Mouse (Mus musculus) embryonic facial prominence, embryonic 12.5 days (tissue): ENCODE results near the gene Cnnm4. TPM values are rescaled to one million over a fixed set of nuclear protein-coding genes. Genes with fewer than 3 reads are reported as not detected.

ENCODE experiments used
- ATAC-seq: fragments of 200-750 bp; cut with Nextera tagmentation; 2 replicates; pipeline ENCODE4 v1.8.0; 2017; ENCODE audit not compliant: insufficient number of reproducible peaks, insufficient read depth, low FRiP score, low TSS enrichment
- H3K27ac ChIP-seq: fragments of 300-500 bp; sonication (generic); 2 replicates; pipeline ENCODE4 v1.5.1; 2016; ENCODE audit warnings: mild to moderate bottlenecking
- H3K27me3 ChIP-seq: fragments of 300-500 bp; sonication (generic); 2 replicates; pipeline ENCODE4 v1.6.1; 2016; ENCODE audit warnings: mild to moderate bottlenecking, moderate library complexity
- H3K36me3 ChIP-seq: fragments of 300-500 bp; sonication (generic); 2 replicates; pipeline ENCODE4 v1.6.1; 2016; ENCODE audit warnings: mild to moderate bottlenecking
- H3K4me1 ChIP-seq: fragments of 300-500 bp; sonication (generic); 2 replicates; pipeline ENCODE4 v1.6.1; 2016
- H3K4me2 ChIP-seq: fragments of 300-500 bp; sonication (generic); replicated peaks from 2 replicates; pipeline ENCODE4 v1.6.1; 2016; ENCODE audit warnings: mild to moderate bottlenecking, moderate library complexity
- H3K4me3 ChIP-seq: fragments of 300-500 bp; sonication (generic); 2 replicates; pipeline ENCODE4 v1.5.1; 2016; ENCODE audit warnings: mild to moderate bottlenecking
- H3K9ac ChIP-seq: fragments of 300-500 bp; sonication (generic); 2 replicates; pipeline ENCODE4 v1.6.1; 2016; ENCODE audit warnings: mild to moderate bottlenecking, moderate library complexity
- H3K9me3 ChIP-seq: fragments of 300-500 bp; sonication (generic); 2 replicates; pipeline ENCODE4 v1.6.1; 2016; ENCODE audit warnings: mild to moderate bottlenecking, moderate library complexity
- WGBS: fragments of 180-500 bp; shearing (Covaris S2); methylation state at CpG from one replicate; pipeline ENCODE4 v1.1.7; 2016; 5-methylcytosine and 5-hydroxymethylcytosine counted together
- polyA plus RNA-seq: library from polyadenylated mRNA; unstranded; fragments of >200 nt; fragmentation: Nextera tagmentation; extraction: Ambion mirVana; gene quantifications from 2 replicates; pipeline ENCODE4 v1.2.1, GENCODE M21; 2016

The Cnnm4 gene
- polyA plus RNA-seq, 1 experiment from 2014 or later: 15.3 TPM

DNA sequence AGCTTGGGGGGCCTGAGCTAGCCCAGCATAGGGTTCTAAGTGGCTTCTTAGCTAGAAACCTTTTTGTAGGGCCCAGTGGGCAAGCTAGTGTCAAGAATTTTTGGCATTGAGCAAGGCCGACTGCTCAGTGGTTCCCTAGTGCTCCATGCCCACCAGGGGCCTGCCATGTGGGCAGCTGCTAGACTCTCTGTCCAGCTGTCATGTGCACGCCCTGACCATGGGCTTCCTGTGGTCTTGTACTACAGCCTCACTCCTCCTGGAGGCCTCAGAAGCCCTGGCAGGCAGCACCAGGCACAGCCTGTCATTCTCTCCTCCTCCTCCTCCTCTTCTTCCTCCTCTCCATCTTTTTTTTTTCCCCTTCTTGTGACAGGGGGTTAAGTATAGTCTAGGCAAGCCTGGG lies 25.9 kb downstream of the Cnnm4 start:
- WGBS: 77% methylated on average over 2 of the region's 2 CpGs
- H3K9ac ChIP-seq: no peak overlapping the region

GRCm38 (mm10) chr1:36501261-36501660 lies 29.8 kb downstream of the Cnnm4 start:
- Histone ChIP-seq H3K4me2 (no peak overlapping the region), H3K4me1 (no peaks in the 10 kb centered on the region), H3K4me3 (no peak overlapping the region), H3K9me3 (no peaks in the 10 kb centered on the region), H3K27ac (no peak overlapping the region), H3K36me3 (peaks cover 28% of the 10 kb centered on the region), H3K27me3 (no peaks in the 10 kb centered on the region), H3K9ac (no peak overlapping the region)
- 5% methylated on average over 3 of the region's 3 CpGs for WGBS
- no peak for ATAC-seq

More for the DNA sequence above, 25.9 kb downstream of the Cnnm4 start:
- Histone ChIP-seq H3K4me1 (peaks cover 8% of the 10 kb centered on the region), H3K4me3 (no peak overlapping the region), H3K27ac (no peak overlapping the region), H3K27me3 (no peaks in the 10 kb centered on the region), H3K9me3 (no peaks in the 10 kb centered on the region), H3K36me3 (peaks cover 20% of the 10 kb centered on the region), H3K4me2 (no peak overlapping the region)
- ATAC-seq: no peak

DNA sequence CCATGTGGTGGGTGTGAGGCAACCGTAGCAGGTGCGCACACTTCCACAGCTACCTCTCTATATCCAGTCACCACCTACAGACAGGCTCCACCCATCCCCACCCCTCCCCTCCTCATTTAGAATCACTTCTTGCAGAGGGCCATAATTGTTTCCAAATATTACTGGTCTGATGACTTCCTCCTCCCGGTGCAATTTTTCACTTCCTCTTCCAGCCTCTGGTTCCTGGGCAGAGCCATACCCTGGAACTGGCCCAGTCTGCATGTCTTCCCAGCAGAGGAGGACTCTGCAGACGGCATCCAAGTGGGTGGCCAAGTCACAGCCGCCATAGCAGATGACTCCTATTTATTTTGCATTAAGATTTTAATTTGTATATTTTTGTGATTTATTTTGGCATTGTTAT lies 36.8 kb downstream of the Cnnm4 start:
- no peak for ATAC-seq

DNA sequence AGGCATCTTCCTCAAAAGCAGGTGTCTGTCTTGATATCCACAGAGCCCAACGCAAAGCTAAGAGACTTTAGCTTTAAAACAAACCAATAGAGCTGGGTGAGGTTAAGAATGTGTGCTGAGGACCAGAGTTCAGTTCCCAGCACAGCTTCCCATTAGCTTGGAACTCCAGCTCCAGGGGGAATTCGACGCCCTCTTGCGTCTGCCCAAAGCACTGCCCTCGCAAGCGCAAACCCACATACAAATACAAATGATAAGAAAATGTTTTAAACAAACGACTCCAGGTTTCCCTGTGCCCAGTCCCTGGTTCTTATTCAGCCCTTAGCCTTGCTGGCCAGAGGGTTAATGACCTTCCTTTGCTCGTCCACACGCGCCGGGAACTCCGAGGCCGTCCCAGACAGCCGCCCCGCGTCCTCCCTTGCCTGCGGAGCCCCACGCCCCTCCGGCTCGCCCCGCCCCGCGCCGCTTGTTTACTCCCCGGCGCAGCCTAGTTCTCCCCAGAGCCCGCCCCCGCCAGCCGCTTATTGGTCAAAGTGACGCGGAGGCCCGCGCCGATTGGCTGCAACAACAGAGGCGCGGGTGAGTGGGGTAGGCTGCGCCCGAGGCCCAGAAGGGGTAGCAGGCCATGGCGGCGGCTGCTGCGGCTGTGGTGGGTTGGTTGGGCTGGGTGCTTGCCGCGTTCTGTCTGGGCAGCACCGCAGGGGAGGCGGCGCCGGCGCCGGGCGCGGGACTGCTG lies 40.0 kb downstream of the Cnnm4 start, which contains the start of gene Cnnm3:
Cnnm3 (plus strand) TSS at position 579 of the 733 bp plus-strand sequence.
- H3K27ac ChIP-seq: peak within 1 kb of the TSS; percentile 99
- peak within 1 kb of the TSS; percentile 84 for H3K4me2 ChIP-seq
- peak within 1 kb of the TSS; percentile 87 for H3K9ac ChIP-seq
- H3K4me3 ChIP-seq: peak within 1 kb of the TSS; percentile 94
- WGBS: 1% methylated on average over 42 of the region's 51 CpGs
- peaks cover 19% of the 10 kb centered on the region for H3K4me1 ChIP-seq
- H3K36me3 ChIP-seq: peaks cover 23% of the 10 kb centered on the region
- ATAC-seq: peak; percentile 99
- H3K27me3 ChIP-seq: no peaks in the 10 kb centered on the region
- H3K9me3 ChIP-seq: no peaks in the 10 kb centered on the region

More for the DNA sequence above, 36.8 kb downstream of the Cnnm4 start:
- peaks cover 24% of the 10 kb centered on the region for H3K36me3 ChIP-seq
- H3K4me2 ChIP-seq: no peak overlapping the region
- peaks cover under 1% of the 10 kb centered on the region; the same call in 1 of the 2 replicates for H3K4me1 ChIP-seq
- H3K9ac ChIP-seq: no peak overlapping the region
- 73% methylated on average over 5 of the region's 5 CpGs for WGBS
- H3K27me3 ChIP-seq: no peaks in the 10 kb centered on the region
- no peak overlapping the region for H3K27ac ChIP-seq
- no peaks in the 10 kb centered on the region for H3K9me3 ChIP-seq
- H3K4me3 ChIP-seq: no peak overlapping the region

- H3K4me2 ChIP-seq: peak overlapping the region; percentile 84
- no peaks in the 10 kb centered on the region for H3K9me3 ChIP-seq
- H3K4me1 ChIP-seq: peaks cover 19% of the 10 kb centered on the region
- peak; percentile 69 for ATAC-seq
- peaks cover 19% of the 10 kb centered on the region; the same call in 1 of the 2 replicates for H3K36me3 ChIP-seq
- under 1% methylated on average over 120 of the region's 126 CpGs for WGBS
- H3K27me3 ChIP-seq: no peaks in the 10 kb centered on the region
- peak overlapping the region; percentile 87 for H3K9ac ChIP-seq
- peak overlapping the region; percentile 99 for H3K27ac ChIP-seq
- H3K4me3 ChIP-seq: peak overlapping the region; percentile 94
Observed at GRCm38 (mm10) chr1:36512089-36512965, 40.9 kb downstream of the Cnnm4 start.

DNA sequence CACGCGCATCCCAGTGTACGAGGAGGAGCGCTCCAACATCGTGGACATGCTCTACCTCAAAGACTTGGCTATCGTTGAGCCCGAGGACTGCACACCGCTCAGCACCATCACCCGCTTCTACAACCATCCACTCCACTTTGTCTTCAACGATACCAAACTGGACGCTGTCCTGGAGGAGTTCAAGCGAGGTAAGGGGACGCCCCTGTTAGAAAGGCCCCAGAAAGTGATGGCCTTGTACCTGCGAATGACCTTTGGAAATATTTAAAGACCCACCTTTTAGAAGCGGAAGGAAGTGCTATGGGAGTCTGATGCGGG lies 41.5 kb downstream of the Cnnm4 start:
- no peaks in the 10 kb centered on the region for H3K9me3 ChIP-seq
- H3K4me1 ChIP-seq: peaks cover 19% of the 10 kb centered on the region
- 0 out of 2 replicates have a peak, but pooled peaks cover 16% of the 10 kb centered on the region for H3K36me3 ChIP-seq
- H3K9ac ChIP-seq: peak overlapping the region; percentile 87
- WGBS: 1% methylated on average over 16 of the region's 16 CpGs
- no peak for ATAC-seq
- H3K4me3 ChIP-seq: peak overlapping the region; percentile 94
- no peaks in the 10 kb centered on the region for H3K27me3 ChIP-seq
- H3K27ac ChIP-seq: no peak overlapping the region
- peak overlapping the region; percentile 84 for H3K4me2 ChIP-seq

DNA sequence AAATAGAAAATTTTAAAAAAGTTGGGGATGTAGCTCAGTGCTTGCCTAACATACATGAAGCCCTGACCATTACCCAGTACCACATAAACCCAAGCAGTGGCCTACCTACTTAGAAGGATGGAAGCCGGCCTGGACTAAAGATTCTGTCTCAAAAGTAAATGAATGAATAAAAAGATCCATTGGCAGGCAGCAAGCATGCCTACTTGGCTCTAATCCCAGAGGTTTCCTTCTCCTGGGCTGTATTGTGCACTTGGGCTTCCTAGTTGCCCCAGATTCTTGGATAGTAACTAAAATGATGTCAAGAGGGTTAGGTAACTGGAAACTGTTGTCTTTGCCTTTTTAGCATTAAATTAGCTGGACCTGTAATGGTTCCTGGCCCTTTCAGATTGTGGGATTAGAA lies 41.9 kb downstream of the Cnnm4 start:
- Histone ChIP-seq H3K4me3 (peak overlapping the region; percentile 94), H3K4me2 (peak overlapping the region; percentile 84), H3K9me3 (no peaks in the 10 kb centered on the region), H3K27ac (no peak overlapping the region), H3K9ac (peak overlapping the region; percentile 87), H3K27me3 (no peaks in the 10 kb centered on the region), H3K4me1 (peaks cover 19% of the 10 kb centered on the region), H3K36me3 (0 out of 2 replicates have a peak, but pooled peaks cover 15% of the 10 kb centered on the region)
- no peak for ATAC-seq
- WGBS: 5% methylated on average over 1 of the region's 1 CpGs

- H3K4me3 ChIP-seq: peak overlapping the region; percentile 94
- WGBS: 38% methylated on average over 2 of the region's 2 CpGs
- peaks cover 19% of the 10 kb centered on the region for H3K4me1 ChIP-seq
- H3K27ac ChIP-seq: no peak overlapping the region
- H3K9me3 ChIP-seq: no peaks in the 10 kb centered on the region
- H3K9ac ChIP-seq: no peak overlapping the region
- no peak for ATAC-seq
- H3K36me3 ChIP-seq: 0 out of 2 replicates have a peak, but pooled peaks cover 15% of the 10 kb centered on the region
- H3K27me3 ChIP-seq: no peaks in the 10 kb centered on the region
- peak overlapping the region; percentile 84 for H3K4me2 ChIP-seq
Observed at GRCm38 (mm10) chr1:36513718-36514117, 42.3 kb downstream of the Cnnm4 start.

DNA sequence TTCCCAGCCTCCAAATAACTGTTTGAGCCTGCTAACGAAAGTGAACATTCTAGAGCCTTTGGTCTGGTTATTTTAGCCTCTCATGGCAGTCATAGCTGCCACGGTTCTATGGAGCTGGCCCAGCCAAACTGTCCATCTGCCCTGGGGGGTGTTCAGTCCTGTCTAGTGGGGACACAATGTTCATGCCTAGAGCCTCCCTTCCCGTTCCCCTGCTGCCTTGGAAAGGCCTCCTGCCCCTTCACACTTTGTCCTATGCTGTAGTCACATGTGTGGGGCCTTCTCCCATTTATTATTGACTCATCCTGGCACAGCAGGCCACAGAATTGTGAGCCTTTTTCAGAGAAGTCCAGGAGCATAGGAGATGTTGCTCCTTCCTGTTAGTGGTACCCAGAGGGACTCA lies 46.8 kb downstream of the Cnnm4 start:
- Histone ChIP-seq H3K36me3 (peaks cover 52% of the 10 kb centered on the region), H3K27ac (no peak overlapping the region), H3K4me2 (no peak overlapping the region), H3K9me3 (no peaks in the 10 kb centered on the region), H3K4me1 (peaks cover 18% of the 10 kb centered on the region), H3K4me3 (no peak overlapping the region), H3K9ac (no peak overlapping the region), H3K27me3 (no peaks in the 10 kb centered on the region)
- ATAC-seq: no peak
- WGBS: 82% methylated on average over 3 of the region's 3 CpGs

- H3K4me3 ChIP-seq: no peak overlapping the region
- H3K36me3 ChIP-seq: peaks cover 61% of the 10 kb centered on the region
Observed at GRCm38 (mm10) chr1:36519626-36520025, 48.2 kb downstream of the Cnnm4 start.

DNA sequence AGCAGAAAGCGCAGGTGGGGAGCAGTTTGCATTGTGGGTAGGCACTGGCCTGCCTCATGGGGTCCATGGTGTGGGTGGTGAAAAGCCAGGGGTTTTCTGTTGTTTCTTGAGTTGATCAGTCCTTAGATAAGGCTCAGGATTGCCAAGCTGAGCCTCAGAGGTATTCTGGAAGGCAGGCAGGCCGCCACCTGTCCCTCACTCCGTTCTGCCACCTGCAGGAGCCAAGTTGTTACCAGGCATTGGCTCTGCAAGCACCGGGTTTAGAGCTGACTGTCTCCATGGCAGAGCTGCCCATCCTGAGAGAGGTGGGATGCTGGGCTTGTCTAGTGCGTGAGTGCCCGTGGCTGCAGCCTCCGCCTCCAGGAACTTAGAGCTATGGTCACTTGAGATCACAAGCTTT lies 50.8 kb downstream of the Cnnm4 start:
- Histone ChIP-seq H3K36me3 (peaks cover 75% of the 10 kb centered on the region), H3K9ac (no peak overlapping the region), H3K27me3 (no peaks in the 10 kb centered on the region), H3K9me3 (no peaks in the 10 kb centered on the region), H3K4me2 (no peak overlapping the region), H3K4me3 (no peak overlapping the region), H3K27ac (no peak overlapping the region), H3K4me1 (no peaks in the 10 kb centered on the region)
- ATAC-seq: no peak
- WGBS: 92% methylated on average over 7 of the region's 7 CpGs

More at GRCm38 (mm10) chr1:36519626-36520025, 48.2 kb downstream of the Cnnm4 start:
- Histone ChIP-seq H3K27ac (no peak overlapping the region), H3K27me3 (no peaks in the 10 kb centered on the region), H3K4me2 (no peak overlapping the region), H3K9ac (no peak overlapping the region), H3K9me3 (no peaks in the 10 kb centered on the region), H3K4me1 (peaks cover 8% of the 10 kb centered on the region)
- ATAC-seq: no peak
- 83% methylated on average over 11 of the region's 11 CpGs for WGBS
